Mouse (Mus musculus) liver, embryonic 12.5 days (tissue): ENCODE results near the gene Kcnb1. TPM values are rescaled to one million over a fixed set of nuclear protein-coding genes. Genes with fewer than 3 reads are reported as not detected.

Source experiments
- ATAC-seq: fragments of 200-750 bp; cut with Nextera tagmentation; 2 replicates; pipeline ENCODE4 v1.8.0; 2017; ENCODE audit warnings: moderate number of reproducible peaks, mild to moderate bottlenecking, moderate library complexity
- H3K27ac ChIP-seq: fragments of 300-500 bp; sonication (generic); 2 replicates; pipeline ENCODE4 v1.5.1; 2016; ENCODE audit warnings: mild to moderate bottlenecking
- H3K27me3 ChIP-seq: fragments of 300-500 bp; sonication (generic); replicated peaks from 2 replicates; pipeline ENCODE4 v1.6.1; 2016; ENCODE audit warnings: mild to moderate bottlenecking, moderate library complexity
- H3K36me3 ChIP-seq: fragments of 300-500 bp; sonication (generic); 2 replicates; pipeline ENCODE4 v1.6.1; 2016; ENCODE audit warnings: mild to moderate bottlenecking, moderate library complexity
- H3K4me1 ChIP-seq: fragments of 300-500 bp; sonication (generic); 2 replicates; pipeline ENCODE4 v1.6.1; 2016
- H3K4me2 ChIP-seq: fragments of 300-500 bp; sonication (generic); 2 replicates; pipeline ENCODE4 v1.6.1; 2016; ENCODE audit warnings: mild to moderate bottlenecking, moderate library complexity
- H3K4me3 ChIP-seq: fragments of 300-500 bp; sonication (generic); 2 replicates; pipeline ENCODE4 v1.5.1; 2016; ENCODE audit warnings: mild to moderate bottlenecking, moderate library complexity
- H3K9ac ChIP-seq: fragments of 300-500 bp; sonication (generic); 2 replicates; pipeline ENCODE4 v1.6.1; 2016; ENCODE audit warnings: mild to moderate bottlenecking, moderate library complexity
- H3K9me3 ChIP-seq: fragments of 300-500 bp; sonication (generic); replicated peaks from 2 replicates; pipeline ENCODE4 v1.6.1; 2016; ENCODE audit warnings: mild to moderate bottlenecking, moderate library complexity
- WGBS: fragments of 180-500 bp; shearing (Covaris S2); methylation state at CpG from one replicate; pipeline ENCODE4 v1.1.7; 2016; ENCODE audit not compliant: insufficient replicate concordance; 5-methylcytosine and 5-hydroxymethylcytosine counted together
- polyA plus RNA-seq: library from polyadenylated mRNA; unstranded; fragments of >200 nt; fragmentation: Nextera tagmentation; extraction: Ambion mirVana; gene quantifications from 2 replicates; pipeline ENCODE4 v1.2.1, GENCODE M21; 2016

The Kcnb1 gene
- polyA plus RNA-seq, result 0.19 and 0.43 TPM in 2 replicates

DNA sequence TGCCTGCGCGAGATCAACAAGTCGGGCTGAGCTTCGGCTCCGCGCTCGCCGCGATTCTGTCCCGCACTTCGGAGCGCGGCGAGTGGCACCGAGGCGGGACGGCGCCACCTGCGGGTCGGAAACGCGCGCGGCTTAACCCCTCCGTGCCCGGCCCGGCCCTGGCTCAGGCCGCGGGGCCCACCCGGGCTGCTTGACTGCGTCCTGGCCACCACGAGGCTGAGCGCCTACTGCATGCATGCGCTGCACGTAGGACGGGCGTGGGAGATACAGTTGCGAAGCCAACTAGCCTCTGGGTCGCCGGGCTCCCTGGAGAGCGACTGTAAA is at the start of gene Kcnb1:
Gene Kcnb1, minus strand, starts transcription at position 80 of the 324 bp plus-strand sequence.
- Histone ChIP-seq H3K27ac (no peak within 1 kb of the TSS), H3K36me3 (no peaks in the 10 kb centered on the region), H3K9ac (no peak within 1 kb of the TSS), H3K9me3 (0 out of 2 replicates have a peak, but pooled peaks cover 6% of the 10 kb centered on the region), H3K4me1 (peaks cover 21% of the 10 kb centered on the region), H3K27me3 (peaks cover 79% of the 10 kb centered on the region), H3K4me2 (peak within 1 kb of the TSS; percentile 72), H3K4me3 (peak within 1 kb of the TSS; percentile 47)
- no peak for ATAC-seq
- under 1% methylated on average over 40 of the region's 41 CpGs for WGBS

GRCm38 (mm10) chr2:167239262-167239661 is 49.3 kb upstream of the Kcnb1 start:
- H3K4me2 ChIP-seq, result 0 out of 2 replicates have a peak overlapping the region, but pooled peaks have one; percentile 54
- WGBS, result 43% methylated on average over 12 of the region's 12 CpGs
- no peak overlapping the region for H3K9ac ChIP-seq
- H3K27me3 ChIP-seq, result peaks cover 48% of the 10 kb centered on the region
- H3K36me3 ChIP-seq, result no peaks in the 10 kb centered on the region
- no peaks in the 10 kb centered on the region for H3K9me3 ChIP-seq
- no peak overlapping the region for H3K4me3 ChIP-seq
- H3K27ac ChIP-seq, result no peak overlapping the region
- H3K4me1 ChIP-seq, result peaks cover 6% of the 10 kb centered on the region; the same call in 1 of the 2 replicates
- ATAC-seq, result no peak

DNA sequence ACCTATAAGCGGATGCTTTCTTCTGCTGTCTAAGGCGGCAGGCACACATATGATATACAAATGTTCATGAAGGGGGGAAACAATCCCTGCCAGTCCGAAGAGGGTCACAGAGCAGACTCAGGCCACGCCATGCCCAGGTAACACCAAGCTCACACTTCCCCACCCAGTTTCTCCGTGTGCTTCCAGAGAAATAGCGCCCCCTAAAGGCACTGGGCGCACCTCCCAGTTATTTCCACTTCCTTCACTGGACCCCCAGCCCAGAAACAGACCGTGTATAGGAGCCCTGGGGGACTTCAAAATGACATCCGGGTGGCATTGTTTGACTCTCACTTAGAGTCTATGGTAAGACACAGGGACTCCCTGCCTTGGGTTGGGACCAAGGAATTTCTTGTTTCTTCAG is 47.3 kb upstream of the Kcnb1 start:
- Histone ChIP-seq H3K27me3 (peaks cover 48% of the 10 kb centered on the region), H3K4me2 (no peak overlapping the region), H3K4me3 (no peak overlapping the region), H3K4me1 (peaks cover 9% of the 10 kb centered on the region; the same call in 1 of the 2 replicates), H3K9ac (no peak overlapping the region), H3K9me3 (no peaks in the 10 kb centered on the region), H3K36me3 (no peaks in the 10 kb centered on the region), H3K27ac (no peak overlapping the region)
- ATAC-seq, result no peak
- WGBS, result 58% methylated on average over 9 of the region's 9 CpGs

DNA sequence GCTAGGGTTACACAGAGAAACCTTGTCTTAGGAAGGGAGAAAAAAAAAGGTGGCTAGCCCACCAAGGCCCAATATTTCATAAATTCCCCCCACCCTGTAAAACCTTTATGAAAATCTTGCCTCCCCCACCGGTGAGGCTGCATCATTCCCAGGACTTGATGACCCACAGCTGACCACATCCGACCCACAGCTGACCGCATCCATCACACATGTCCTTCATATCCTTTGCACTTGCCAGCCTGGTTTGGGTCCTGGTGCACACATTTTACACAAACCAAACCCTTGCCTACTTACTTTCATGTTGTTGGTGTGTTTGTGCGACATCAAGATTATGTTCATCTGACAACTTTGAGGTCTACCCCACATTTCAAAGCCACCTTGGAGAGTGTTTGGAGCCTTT is 46.2 kb upstream of the Kcnb1 start:
- Histone ChIP-seq H3K27ac (no peak overlapping the region), H3K9me3 (no peaks in the 10 kb centered on the region), H3K9ac (no peak overlapping the region), H3K4me3 (no peak overlapping the region), H3K36me3 (no peaks in the 10 kb centered on the region), H3K4me1 (peaks cover 9% of the 10 kb centered on the region; the same call in 1 of the 2 replicates), H3K4me2 (no peak overlapping the region), H3K27me3 (peaks cover 40% of the 10 kb centered on the region)
- no peak for ATAC-seq
- WGBS, result 89% methylated on average over 4 of the region's 4 CpGs

DNA sequence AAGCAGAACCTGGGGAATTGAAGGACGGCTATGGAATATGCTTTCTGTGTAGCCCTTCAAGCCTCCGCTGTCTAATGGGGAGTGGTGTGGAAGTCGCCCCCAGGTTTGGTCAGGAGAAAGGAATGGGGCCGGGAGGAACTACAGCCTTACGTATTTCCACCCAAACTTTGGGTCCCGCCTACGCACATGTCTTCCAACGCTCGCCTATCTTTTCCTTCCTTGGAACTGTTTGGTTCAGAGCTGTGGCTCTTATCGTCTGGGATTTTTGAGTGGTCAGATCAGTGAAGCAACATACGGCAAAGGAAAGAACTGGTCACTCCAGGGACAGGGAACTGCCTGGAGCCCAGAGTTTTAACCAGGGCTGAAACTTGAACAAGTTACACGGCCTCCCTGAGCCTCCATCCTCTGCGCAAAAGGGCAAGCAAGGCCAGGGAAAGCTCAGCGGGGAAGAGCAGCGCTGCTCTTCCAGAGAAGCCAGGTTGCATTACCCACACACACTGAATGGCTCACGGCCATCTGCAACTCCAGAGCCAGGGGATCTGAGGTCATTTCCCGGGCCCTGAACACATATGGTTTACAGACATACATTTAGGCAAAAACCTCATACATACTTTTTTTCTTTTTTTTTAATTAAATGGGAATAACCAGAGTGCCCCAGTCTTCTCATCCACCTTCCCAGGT is 45.5 kb upstream of the Kcnb1 start:
- Histone ChIP-seq H3K4me3 (no peak overlapping the region), H3K9ac (no peak overlapping the region), H3K36me3 (no peaks in the 10 kb centered on the region), H3K9me3 (no peaks in the 10 kb centered on the region), H3K4me2 (no peak overlapping the region), H3K27me3 (peaks cover 33% of the 10 kb centered on the region), H3K4me1 (peaks cover 3% of the 10 kb centered on the region), H3K27ac (no peak overlapping the region)
- no peak for ATAC-seq
- 54% methylated on average over 17 of the region's 17 CpGs for WGBS

GRCm38 (mm10) chr2:167233771-167234170 is 43.8 kb upstream of the Kcnb1 start:
- no peak overlapping the region for H3K4me2 ChIP-seq
- ATAC-seq, result no peak
- no peaks in the 10 kb centered on the region for H3K36me3 ChIP-seq
- peaks cover 3% of the 10 kb centered on the region for H3K4me1 ChIP-seq
- H3K9ac ChIP-seq, result no peak overlapping the region
- H3K9me3 ChIP-seq, result no peaks in the 10 kb centered on the region
- WGBS, result 72% methylated on average over 14 of the region's 14 CpGs
- H3K4me3 ChIP-seq, result no peak overlapping the region
- H3K27me3 ChIP-seq, result peaks cover 16% of the 10 kb centered on the region
- no peak overlapping the region for H3K27ac ChIP-seq

GRCm38 (mm10) chr2:167233009-167233335 is 43.0 kb upstream of the Kcnb1 start:
- Histone ChIP-seq H3K4me3 (no peak overlapping the region), H3K36me3 (no peaks in the 10 kb centered on the region), H3K4me2 (no peak overlapping the region), H3K9ac (no peak overlapping the region), H3K4me1 (peaks cover 3% of the 10 kb centered on the region), H3K9me3 (no peaks in the 10 kb centered on the region), H3K27ac (no peak overlapping the region), H3K27me3 (peaks cover 8% of the 10 kb centered on the region)
- WGBS, result 62% methylated on average over 5 of the region's 5 CpGs
- ATAC-seq, result no peak

GRCm38 (mm10) chr2:167232132-167233008 is 42.4 kb upstream of the Kcnb1 start:
- ATAC-seq, result no peak
- H3K27ac ChIP-seq, result no peak overlapping the region
- no peak overlapping the region for H3K4me3 ChIP-seq
- 60% methylated on average over 14 of the region's 14 CpGs for WGBS
- H3K4me1 ChIP-seq, result peaks cover 3% of the 10 kb centered on the region
- H3K9ac ChIP-seq, result no peak overlapping the region
- peaks cover 2% of the 10 kb centered on the region; the same call in 1 of the 2 replicates for H3K27me3 ChIP-seq
- no peaks in the 10 kb centered on the region for H3K36me3 ChIP-seq
- H3K9me3 ChIP-seq, result no peaks in the 10 kb centered on the region
- H3K4me2 ChIP-seq, result no peak overlapping the region

DNA sequence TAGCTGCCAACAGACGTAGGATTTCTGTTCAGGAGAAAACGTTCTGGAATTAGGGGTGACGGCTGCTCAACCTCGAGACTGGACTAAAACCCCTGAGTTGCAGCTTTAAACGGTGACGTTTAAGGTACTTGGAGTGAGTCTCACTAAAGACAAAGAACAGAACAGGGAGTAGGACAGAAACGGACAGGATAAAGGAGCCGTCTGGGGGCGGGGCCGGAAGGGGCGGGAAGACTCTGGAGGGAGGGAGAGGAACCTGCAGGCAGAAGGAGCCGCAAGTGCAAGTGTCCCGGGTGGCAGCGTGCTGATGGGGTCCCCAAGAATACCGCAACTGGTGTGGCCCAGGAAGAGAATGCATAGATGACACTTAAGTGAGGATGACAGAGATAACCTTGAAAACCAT is 40.6 kb upstream of the Kcnb1 start:
- ATAC-seq, result no peak

DNA sequence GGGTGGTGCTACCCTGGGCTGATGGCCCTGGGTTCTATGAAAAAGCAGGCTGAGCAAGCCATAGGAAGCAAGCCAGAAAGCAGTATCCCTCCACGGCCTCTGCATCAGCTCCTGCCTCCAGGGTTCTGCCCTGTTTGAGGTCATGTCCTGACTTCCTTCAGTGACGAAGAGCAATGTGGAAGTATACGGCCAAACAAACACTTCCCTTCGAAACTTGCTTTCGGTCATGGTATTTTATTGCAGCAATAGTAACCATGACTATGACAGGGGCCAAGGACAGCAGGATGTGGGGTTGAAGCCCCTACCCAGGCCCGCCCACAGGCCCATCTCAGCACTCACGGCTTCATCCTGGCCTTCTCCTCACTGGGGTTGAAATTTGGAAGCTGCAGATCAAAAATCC is 35.0 kb upstream of the Kcnb1 start:
- Histone ChIP-seq H3K9ac (no peak overlapping the region), H3K27me3 (no peaks in the 10 kb centered on the region), H3K9me3 (no peaks in the 10 kb centered on the region), H3K36me3 (no peaks in the 10 kb centered on the region), H3K4me3 (no peak overlapping the region), H3K4me2 (no peak overlapping the region), H3K27ac (no peak overlapping the region), H3K4me1 (no peaks in the 10 kb centered on the region)
- 53% methylated on average over 7 of the region's 7 CpGs for WGBS
- no peak for ATAC-seq

More for the DNA sequence above, 40.6 kb upstream of the Kcnb1 start:
- Histone ChIP-seq H3K4me1 (peaks cover 3% of the 10 kb centered on the region), H3K27me3 (no peaks in the 10 kb centered on the region), H3K4me2 (peak overlapping the region; percentile 46), H3K4me3 (0 out of 2 replicates have a peak overlapping the region, but pooled peaks have one; percentile 4), H3K9ac (no peak overlapping the region), H3K9me3 (no peaks in the 10 kb centered on the region), H3K27ac (no peak overlapping the region), H3K36me3 (no peaks in the 10 kb centered on the region)
- 8% methylated on average over 15 of the region's 15 CpGs for WGBS

DNA sequence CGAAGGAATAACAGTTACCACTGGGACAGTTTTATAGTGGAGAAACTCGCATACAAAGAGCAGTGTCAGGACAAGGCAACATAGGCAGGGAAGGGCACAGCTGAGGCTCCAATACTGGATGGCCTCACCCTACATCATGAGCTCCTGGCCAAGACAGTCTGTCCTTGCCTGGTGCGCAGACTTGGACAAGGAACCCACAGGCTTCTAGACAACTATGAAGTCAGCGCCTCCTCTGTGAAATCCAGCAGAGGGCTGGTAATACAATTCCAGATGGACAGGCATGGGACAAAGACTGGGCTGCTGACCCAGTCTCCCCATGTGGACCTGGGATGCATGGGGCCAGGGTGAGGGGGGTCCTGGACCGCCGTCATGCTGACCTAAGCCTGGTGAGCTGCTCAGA is 34.2 kb upstream of the Kcnb1 start:
- H3K27me3 ChIP-seq, result no peaks in the 10 kb centered on the region
- H3K36me3 ChIP-seq, result no peaks in the 10 kb centered on the region
- H3K4me3 ChIP-seq, result no peak overlapping the region
- H3K27ac ChIP-seq, result no peak overlapping the region
- 70% methylated on average over 6 of the region's 6 CpGs for WGBS
- ATAC-seq, result no peak
- H3K4me2 ChIP-seq, result no peak overlapping the region
- no peaks in the 10 kb centered on the region for H3K4me1 ChIP-seq
- H3K9me3 ChIP-seq, result no peaks in the 10 kb centered on the region
- H3K9ac ChIP-seq, result no peak overlapping the region

GRCm38 (mm10) chr2:167222152-167222551 is 32.2 kb upstream of the Kcnb1 start:
- no peak overlapping the region for H3K9ac ChIP-seq
- no peaks in the 10 kb centered on the region for H3K27me3 ChIP-seq
- ATAC-seq, result no peak
- no peaks in the 10 kb centered on the region for H3K9me3 ChIP-seq
- H3K36me3 ChIP-seq, result no peaks in the 10 kb centered on the region
- WGBS, result 23% methylated on average over 7 of the region's 7 CpGs
- H3K27ac ChIP-seq, result no peak overlapping the region
- H3K4me3 ChIP-seq, result no peak overlapping the region
- no peaks in the 10 kb centered on the region for H3K4me1 ChIP-seq
- no peak overlapping the region for H3K4me2 ChIP-seq
